Mouse (Mus musculus): ENCODE measurements at regions not wholly inside any gene's neighbourhood (a gene's known extent, or its start where the extent isn't known, plus 50 kb on each side); places are given as distances from the start of the nearest gene placed in this dataset.

DNA sequence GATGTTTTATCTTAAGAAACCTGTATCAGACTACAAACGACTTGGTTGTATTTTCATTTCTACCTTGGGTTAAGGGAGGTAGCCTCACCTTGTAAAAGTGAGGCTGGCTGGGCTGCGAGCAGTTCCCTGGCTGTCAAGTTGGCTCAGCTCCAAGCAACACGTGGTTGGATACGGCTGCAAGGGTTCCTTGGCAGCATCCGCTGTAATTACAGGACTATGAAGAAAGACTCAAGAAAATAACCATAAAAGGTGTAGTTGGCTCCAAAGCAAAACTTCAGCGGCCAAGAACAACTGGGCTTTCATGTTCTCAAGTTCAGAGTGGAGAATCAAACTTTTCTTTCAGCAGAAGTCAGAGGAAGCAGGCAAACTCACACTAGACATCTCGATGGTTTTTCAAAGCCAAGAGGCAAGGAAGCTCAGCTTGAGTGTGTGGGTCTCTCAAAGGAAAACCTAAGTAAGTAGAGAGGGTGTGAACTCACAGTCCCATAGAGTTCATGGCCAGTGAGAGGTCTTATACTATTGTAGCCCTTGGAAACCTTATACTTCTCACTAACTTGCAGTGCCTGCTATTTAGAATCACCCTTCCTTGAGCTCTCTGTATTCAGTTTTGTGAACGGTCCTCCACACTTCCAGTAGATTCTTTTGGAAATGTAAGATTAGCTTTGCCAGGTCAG is 676.1 kb downstream of the Egfem1 start:
- intact Hi-C loops (cut with DNase I) = loop anchor here (10.0 kb wide), 1 partner anchor 797 kb away; no protein-coding TSS in a partner anchor
- peak in 1 of 2 experiments; percentile 5 for DNase-seq (ENCODE audit: low spot score in 2 of 2)
